Mouse (Mus musculus) forebrain, embryonic 16.5 days (tissue): ENCODE measurements around the gene Defb35. TPM values are rescaled to one million over a fixed set of nuclear protein-coding genes. Genes with fewer than 3 reads are reported as not detected.
A peak's percentile ranks its signal among the peaks of the same experiment; 100 is the strongest.

Experiments used
- ATAC-seq: fragments of 200-750 bp; cut with Nextera tagmentation; 2 replicates; pipeline ENCODE4 v1.8.0; 2017; ENCODE audit warnings: mild to moderate bottlenecking, moderate library complexity
- H3K27ac ChIP-seq: fragments of 300-500 bp; sonication (generic); 2 replicates; pipeline ENCODE4 v1.5.1; 2014; ENCODE audit warnings: low read length, control low read depth
- H3K27me3 ChIP-seq: fragments of 300-500 bp; sonication (generic); replicated peaks from 2 replicates; pipeline ENCODE4 v1.6.1; 2014; ENCODE audit warnings: low read length; ENCODE audit not compliant: control insufficient read depth, insufficient read depth
- H3K36me3 ChIP-seq: fragments of 300-500 bp; sonication (generic); 2 replicates; pipeline ENCODE4 v1.6.1; 2014; ENCODE audit not compliant: control insufficient read depth, insufficient read depth
- H3K4me1 ChIP-seq: fragments of 300-500 bp; sonication (generic); replicated peaks from 2 replicates; pipeline ENCODE4 v1.6.1; 2014; ENCODE audit warnings: low read length; ENCODE audit not compliant: control insufficient read depth, insufficient read depth
- H3K4me2 ChIP-seq: fragments of 300-500 bp; sonication (generic); 2 replicates; pipeline ENCODE4 v1.6.1; 2014; ENCODE audit warnings: mild to moderate bottlenecking, low read length, control low read depth
- H3K4me3 ChIP-seq: fragments of 300-500 bp; sonication (generic); replicated peaks from 2 replicates; pipeline ENCODE4 v1.5.1; 2014; ENCODE audit warnings: mild to moderate bottlenecking, low read length, control low read depth
- H3K9ac ChIP-seq: fragments of 300-500 bp; sonication (generic); replicated peaks from 2 replicates; pipeline ENCODE4 v1.6.1; 2014; ENCODE audit warnings: low read depth, low read length, control low read depth
- H3K9me3 ChIP-seq: fragments of 300-500 bp; sonication (generic); 2 replicates; pipeline ENCODE4 v1.6.1; 2016; ENCODE audit warnings: low read length; ENCODE audit not compliant: control insufficient read depth
- WGBS: fragments of 180-500 bp; shearing (Covaris S2); extraction: QIAGEN DNeasy Blood & Tissue Kit; methylation state at CpG from one replicate; pipeline ENCODE4 v1.1.7; 2014; 5-methylcytosine and 5-hydroxymethylcytosine counted together
- polyA plus RNA-seq: library from polyadenylated mRNA; unstranded; fragments of >200 nt; fragmentation: Nextera tagmentation; extraction: Ambion mirVana; gene quantifications from 2 replicates; pipeline ENCODE4 v1.2.1, GENCODE M21; 2015

Gene Defb35
- polyA plus RNA-seq, 1 experiment from 2014 or later, result not detected

GRCm38 (mm10) chr8:21955321-21955720, 17.2 kb downstream of the Defb35 start:
- no peak for ATAC-seq
- no peak overlapping the region for H3K4me2 ChIP-seq
- 5% methylated on average over 9 of the region's 9 CpGs for WGBS
- H3K9me3 ChIP-seq, result no peaks in the 10 kb centered on the region
- H3K4me1 ChIP-seq, result no peaks in the 10 kb centered on the region
- H3K27me3 ChIP-seq, result no peaks in the 10 kb centered on the region
- no peaks in the 10 kb centered on the region for H3K36me3 ChIP-seq
- H3K9ac ChIP-seq, result no peak overlapping the region
- H3K27ac ChIP-seq, result no peak overlapping the region
- no peak overlapping the region for H3K4me3 ChIP-seq

GRCm38 (mm10) chr8:21956336-21956735, 18.2 kb downstream of the Defb35 start:
- ATAC-seq, result no peak
- H3K9me3 ChIP-seq, result no peaks in the 10 kb centered on the region
- H3K27me3 ChIP-seq, result no peaks in the 10 kb centered on the region
- no peak overlapping the region for H3K4me3 ChIP-seq
- H3K9ac ChIP-seq, result no peak overlapping the region
- no peaks in the 10 kb centered on the region for H3K4me1 ChIP-seq
- WGBS, result 79% methylated on average over 3 of the region's 3 CpGs
- no peaks in the 10 kb centered on the region for H3K36me3 ChIP-seq
- H3K4me2 ChIP-seq, result no peak overlapping the region
- H3K27ac ChIP-seq, result no peak overlapping the region

- Histone ChIP-seq H3K4me2 (no peak within 1 kb of the TSS), H3K4me3 (no peak within 1 kb of the TSS), H3K36me3 (no peaks in the 10 kb centered on the region), H3K9ac (no peak within 1 kb of the TSS), H3K27me3 (no peaks in the 10 kb centered on the region), H3K27ac (no peak within 1 kb of the TSS), H3K4me1 (no peaks in the 10 kb centered on the region), H3K9me3 (no peaks in the 10 kb centered on the region)
- WGBS, result 82% methylated on average over 2 of the region's 2 CpGs
- no peak for ATAC-seq
These were observed 20.3 kb downstream of the Defb35 start, which contains the start of gene Fam90a1a for GRCm38 (mm10) chr8:21958414-21958813. TSS of gene Fam90a1a (plus strand) at chr8:21958714.

GRCm38 (mm10) chr8:21966646-21967045, 28.5 kb downstream of the Defb35 start:
- no peak for ATAC-seq
- WGBS, result 83% methylated on average over 1 of the region's 1 CpGs
- no peaks in the 10 kb centered on the region for H3K4me1 ChIP-seq

GRCm38 (mm10) chr8:21969475-21969874, 31.3 kb downstream of the Defb35 start, which contains the start of gene Ccdc70:
TSS of gene Ccdc70 (plus strand) at chr8:21969775.
- Histone ChIP-seq H3K4me1 (no peaks in the 10 kb centered on the region), H3K4me2 (no peak within 1 kb of the TSS), H3K9ac (no peak within 1 kb of the TSS), H3K36me3 (no peaks in the 10 kb centered on the region), H3K9me3 (no peaks in the 10 kb centered on the region), H3K4me3 (no peak within 1 kb of the TSS), H3K27me3 (no peaks in the 10 kb centered on the region), H3K27ac (no peak within 1 kb of the TSS)
- WGBS, result 91% methylated on average over 3 of the region's 3 CpGs
- ATAC-seq, result no peak

More at GRCm38 (mm10) chr8:21966646-21967045, 28.5 kb downstream of the Defb35 start:
- H3K36me3 ChIP-seq, result no peaks in the 10 kb centered on the region
- no peak overlapping the region for H3K9ac ChIP-seq
- no peaks in the 10 kb centered on the region for H3K9me3 ChIP-seq
- no peaks in the 10 kb centered on the region for H3K27me3 ChIP-seq
- no peak overlapping the region for H3K4me3 ChIP-seq
- H3K4me2 ChIP-seq, result no peak overlapping the region
- no peak overlapping the region for H3K27ac ChIP-seq

GRCm38 (mm10) chr8:21978193-21978592, 40.0 kb downstream of the Defb35 start:
- Histone ChIP-seq H3K4me3 (no peak overlapping the region), H3K36me3 (no peaks in the 10 kb centered on the region), H3K27ac (no peak overlapping the region), H3K4me1 (no peaks in the 10 kb centered on the region), H3K27me3 (no peaks in the 10 kb centered on the region), H3K9ac (no peak overlapping the region), H3K9me3 (no peaks in the 10 kb centered on the region), H3K4me2 (no peak overlapping the region)
- WGBS, result 35% methylated on average over 4 of the region's 4 CpGs
- peak; percentile 31; the same call in 1 of the 2 replicates for ATAC-seq

GRCm38 (mm10) chr8:21981664-21982337, 43.6 kb downstream of the Defb35 start:
- no peaks in the 10 kb centered on the region for H3K9me3 ChIP-seq
- H3K36me3 ChIP-seq, result no peaks in the 10 kb centered on the region
- no peak overlapping the region for H3K4me2 ChIP-seq
- H3K9ac ChIP-seq, result no peak overlapping the region
- H3K27ac ChIP-seq, result no peak overlapping the region
- ATAC-seq, result peak; percentile 68
- no peaks in the 10 kb centered on the region for H3K4me1 ChIP-seq
- WGBS, result 61% methylated on average over 8 of the region's 8 CpGs
- no peak overlapping the region for H3K4me3 ChIP-seq
- H3K27me3 ChIP-seq, result no peaks in the 10 kb centered on the region

Other genes starting within 250 kb of the Defb35 start
- gene AY761184, start 234.7 kb upstream of the Defb35 start, polyA plus RNA-seq, result not detected in 2 replicates
- gene Defa24, start 203.9 kb upstream of the Defb35 start, polyA plus RNA-seq, result not detected in 2 replicates
- not detected in 2 replicates for gene Defb50, start 114.8 kb upstream of the Defb35 start, polyA plus RNA-seq
- not detected in 2 replicates for gene Defb2, start 98.4 kb upstream of the Defb35 start, polyA plus RNA-seq
- not detected in 2 replicates for gene Defb10, start 79.5 kb upstream of the Defb35 start, polyA plus RNA-seq
- gene Defb9, start 52.9 kb upstream of the Defb35 start, polyA plus RNA-seq, result not detected in 2 replicates
- 10.6 and 13.4 TPM in 2 replicates for gene Defb11, start 31.9 kb upstream of the Defb35 start, polyA plus RNA-seq
- gene Defb15, start 5.6 kb upstream of the Defb35 start, polyA plus RNA-seq, result not detected in 2 replicates
- not detected in 2 replicates for gene Defb13, start 8.4 kb downstream of the Defb35 start, polyA plus RNA-seq
- not detected in 2 replicates for gene Fam90a1a, start 20.4 kb downstream of the Defb35 start, polyA plus RNA-seq
- not detected in 2 replicates for gene Ccdc70, start 31.4 kb downstream of the Defb35 start, polyA plus RNA-seq
- gene Atp7b, start 122.0 kb downstream of the Defb35 start, polyA plus RNA-seq, result 1.7 and 1.9 TPM in 2 replicates
- gene Alg11, start 122.4 kb downstream of the Defb35 start, polyA plus RNA-seq, result 33.6 and 37.8 TPM in 2 replicates
- 0.32 and 0.52 TPM in 2 replicates for gene Nek5, start 186.7 kb downstream of the Defb35 start, polyA plus RNA-seq
- gene Nek3, start 228.1 kb downstream of the Defb35 start, polyA plus RNA-seq, result 6.9 and 7.1 TPM in 2 replicates
- 24.7 and 27.4 TPM in 2 replicates for gene Ckap2, start 247.5 kb downstream of the Defb35 start, polyA plus RNA-seq